Mouse (Mus musculus) erythroblast, embryonic 14.5 days (primary cell): Measurements from ENCODE around the gene Phgr1.

Experiments used
- GATA1 ChIP-seq: IDR thresholded peaks from 2 replicates; pipeline ENCODE4 v1.6.1; 2012; ENCODE audit warnings: low read length, inconsistent platforms, mixed read lengths
- TAL1 ChIP-seq: IDR thresholded peaks from 3 replicates; pipeline ENCODE4 v1.6.1; 2012; ENCODE audit warnings: low read length, inconsistent platforms, mixed read lengths

- TF ChIP-seq GATA1: no peak
- TF ChIP-seq TAL1: no peak
These were observed 9.7 kb downstream of the Phgr1 start for GRCm38 (mm10) chr2:118782303-118782702.
